Mouse (Mus musculus): ENCODE results near the gene Pdss1.
"Not testable (repeated sequence)": the region's sequence is repeated elsewhere in the genome, so short reads cannot be mapped to it uniquely, and the experiment has no call there.

The Pdss1 gene

GRCm38 (mm10) chr2:22895282-22896273, at the start of gene Pdss1:
TSS of gene Pdss1 (plus strand) at chr2:22895522.
- DNase-seq (ENCODE audit: low read depth, low spot score): peak; percentile 96

GRCm38 (mm10) chr2:22851900-22852299, 43.4 kb upstream of the Pdss1 start:
- DNase-seq (ENCODE audit: low read depth, low spot score): no peak

GRCm38 (mm10) chr2:22857501-22857900, 37.8 kb upstream of the Pdss1 start:
- DNase-seq (ENCODE audit: low read depth, low spot score): peak; percentile 10

GRCm38 (mm10) chr2:22862194-22862593, 33.1 kb upstream of the Pdss1 start:
- DNase-seq (ENCODE audit: low read depth, low spot score): no peak

GRCm38 (mm10) chr2:22864394-22865037, 30.8 kb upstream of the Pdss1 start:
- DNase-seq (ENCODE audit: low read depth, low spot score): peak; percentile 70

GRCm38 (mm10) chr2:22865818-22866217, 29.5 kb upstream of the Pdss1 start:
- DNase-seq (ENCODE audit: low read depth, low spot score): no peak

- no peak for DNase-seq (ENCODE audit: low read depth, low spot score)
Measured at GRCm38 (mm10) chr2:22866894-22867424, 28.4 kb upstream of the Pdss1 start.

GRCm38 (mm10) chr2:22873159-22873558, 22.2 kb upstream of the Pdss1 start:
- DNase-seq (ENCODE audit: low read depth, low spot score): no peak

GRCm38 (mm10) chr2:22874628-22875027, 20.7 kb upstream of the Pdss1 start:
- DNase-seq (ENCODE audit: low read depth, low spot score): no peak

- DNase-seq (ENCODE audit: low read depth, low spot score): no peak
Measured at GRCm38 (mm10) chr2:22876614-22877013, 18.7 kb upstream of the Pdss1 start.

- no peak for DNase-seq (ENCODE audit: low read depth, low spot score)
Measured at GRCm38 (mm10) chr2:22878781-22879180, 16.5 kb upstream of the Pdss1 start.

- DNase-seq (ENCODE audit: low read depth, low spot score): not testable (repeated sequence)
Measured at GRCm38 (mm10) chr2:22880726-22881125, 14.6 kb upstream of the Pdss1 start.

GRCm38 (mm10) chr2:22894932-22895281, 415 bp upstream of the Pdss1 start:
- DNase-seq (ENCODE audit: low read depth, low spot score): no peak

- no peak for DNase-seq (ENCODE audit: low read depth, low spot score)
Measured at GRCm38 (mm10) chr2:22903947-22904346, 8.6 kb downstream of the Pdss1 start.

GRCm38 (mm10) chr2:22914421-22914820, 19.1 kb downstream of the Pdss1 start:
- DNase-seq (ENCODE audit: low read depth, low spot score): no peak

GRCm38 (mm10) chr2:22918651-22919050, 23.3 kb downstream of the Pdss1 start:
- no peak for DNase-seq (ENCODE audit: low read depth, low spot score)

GRCm38 (mm10) chr2:22925911-22926310, 30.6 kb downstream of the Pdss1 start:
- not testable (repeated sequence) for DNase-seq (ENCODE audit: low read depth, low spot score)

- no peak for DNase-seq (ENCODE audit: low read depth, low spot score)
Measured at GRCm38 (mm10) chr2:22928259-22928658, 32.9 kb downstream of the Pdss1 start.

GRCm38 (mm10) chr2:22933556-22933955, 38.2 kb downstream of the Pdss1 start:
- DNase-seq (ENCODE audit: low read depth, low spot score): peak; percentile 24

GRCm38 (mm10) chr2:22949956-22950355, 54.6 kb downstream of the Pdss1 start:
- peak; percentile 77 for DNase-seq (ENCODE audit: low read depth, low spot score)

- DNase-seq (ENCODE audit: low read depth, low spot score): no peak
Measured at GRCm38 (mm10) chr2:22954278-22954677, 59.0 kb downstream of the Pdss1 start.

- no peak for DNase-seq (ENCODE audit: low read depth, low spot score)
Measured at GRCm38 (mm10) chr2:22955914-22956313, 60.6 kb downstream of the Pdss1 start.

Data from A20 (cell line).